Mouse (Mus musculus) hindbrain, embryonic 10.5 days (tissue): Measurements from ENCODE around the gene Slc26a11. TPM values are rescaled to one million over a fixed set of nuclear protein-coding genes. Genes with fewer than 3 reads are reported as not detected.

ENCODE experiments used
- DNase-seq: peaks from one replicate; pipeline ENCODE4 v3.0.0-alpha.2; 2017; ENCODE audit warnings: low spot score
- H3K27ac ChIP-seq: fragments of 300-500 bp; sonication (generic); 2 replicates; pipeline ENCODE4 v1.5.1; 2016; ENCODE audit warnings: mild to moderate bottlenecking, moderate library complexity
- H3K27me3 ChIP-seq: fragments of 300-500 bp; sonication (generic); 2 replicates; pipeline ENCODE4 v1.6.1; 2016; ENCODE audit warnings: mild to moderate bottlenecking; ENCODE audit not compliant: poor library complexity, insufficient read depth, severe bottlenecking
- H3K36me3 ChIP-seq: fragments of 300-500 bp; sonication (generic); 2 replicates; pipeline ENCODE4 v1.6.1; 2016; ENCODE audit warnings: mild to moderate bottlenecking, moderate library complexity
- H3K4me1 ChIP-seq: fragments of 300-500 bp; sonication (generic); replicated peaks from 2 replicates; pipeline ENCODE4 v1.6.1; 2016; ENCODE audit warnings: mild to moderate bottlenecking
- H3K4me3 ChIP-seq: fragments of 300-500 bp; sonication (generic); 2 replicates; pipeline ENCODE4 v1.5.1; 2016; ENCODE audit warnings: mild to moderate bottlenecking, moderate library complexity
- H3K9me3 ChIP-seq: fragments of 300-500 bp; sonication (generic); 2 replicates; pipeline ENCODE4 v1.6.1; 2016; ENCODE audit warnings: mild to moderate bottlenecking, moderate library complexity
- WGBS: fragments of 180-500 bp; shearing (Covaris S2); methylation state at CpG from one replicate; pipeline ENCODE4 v1.1.7; 2016; 5-methylcytosine and 5-hydroxymethylcytosine counted together
- polyA plus RNA-seq: library from polyadenylated mRNA; unstranded; fragments of >200 nt; fragmentation: Nextera tagmentation; extraction: Ambion mirVana; gene quantifications from 2 replicates; pipeline ENCODE4 v1.2.1, GENCODE M21; 2016

The Slc26a11 gene
- polyA plus RNA-seq = 6.1 and 7.8 TPM in 2 replicates

- Histone ChIP-seq H3K27ac (peak within 1 kb of the TSS; percentile 91), H3K4me3 (peak within 1 kb of the TSS; percentile 85), H3K4me1 (peaks cover 32% of the 10 kb centered on the region), H3K27me3 (peaks cover 11% of the 10 kb centered on the region; the same call in 1 of the 2 replicates), H3K9me3 (no peaks in the 10 kb centered on the region), H3K36me3 (peaks cover 20% of the 10 kb centered on the region)
- peak; percentile 88 for DNase-seq
- WGBS = 1% methylated on average over 40 of the region's 40 CpGs
Measured at GRCm38 (mm10) chr11:119355443-119356385, at the start of gene Slc26a11, which contains the start of gene Sgsh. Gene Slc26a11, plus strand, starts transcription at chr11:119355557. Gene Sgsh, minus strand, starts transcription at chr11:119355536.

- Histone ChIP-seq H3K27me3 (peaks cover 23% of the 10 kb centered on the region), H3K4me3 (no peak overlapping the region), H3K9me3 (no peaks in the 10 kb centered on the region), H3K4me1 (peaks cover 28% of the 10 kb centered on the region), H3K36me3 (no peaks in the 10 kb centered on the region), H3K27ac (peak overlapping the region; percentile 50)
- WGBS = 63% methylated on average over 13 of the region's 13 CpGs
- no peak for DNase-seq
Measured at GRCm38 (mm10) chr11:119306762-119307657, 48.3 kb upstream of the Slc26a11 start.

GRCm38 (mm10) chr11:119307658-119307867, 47.8 kb upstream of the Slc26a11 start, which contains the start of gene Card14:
Gene Card14, plus strand, starts transcription at chr11:119307768.
- H3K27me3 ChIP-seq = peaks cover 26% of the 10 kb centered on the region
- no peaks in the 10 kb centered on the region for H3K9me3 ChIP-seq
- peak within 1 kb of the TSS; percentile 50 for H3K27ac ChIP-seq
- H3K4me1 ChIP-seq = peaks cover 28% of the 10 kb centered on the region
- no peak for DNase-seq
- H3K36me3 ChIP-seq = no peaks in the 10 kb centered on the region
- WGBS = 62% methylated on average over 1 of the region's 1 CpGs
- no peak within 1 kb of the TSS for H3K4me3 ChIP-seq

GRCm38 (mm10) chr11:119307916-119308315, 47.4 kb upstream of the Slc26a11 start:
- Histone ChIP-seq H3K27me3 (peaks cover 26% of the 10 kb centered on the region), H3K27ac (no peak overlapping the region), H3K36me3 (no peaks in the 10 kb centered on the region), H3K4me1 (peaks cover 28% of the 10 kb centered on the region), H3K4me3 (no peak overlapping the region), H3K9me3 (no peaks in the 10 kb centered on the region)
- 34% methylated on average over 11 of the region's 11 CpGs for WGBS
- DNase-seq = no peak

- no peak for DNase-seq
- peaks cover 28% of the 10 kb centered on the region for H3K4me1 ChIP-seq
- peaks cover 14% of the 10 kb centered on the region for H3K27me3 ChIP-seq
- H3K36me3 ChIP-seq = no peaks in the 10 kb centered on the region
- H3K27ac ChIP-seq = no peak overlapping the region
- no peaks in the 10 kb centered on the region for H3K9me3 ChIP-seq
- 15% methylated on average over 10 of the region's 10 CpGs for WGBS
- no peak overlapping the region for H3K4me3 ChIP-seq
Measured at GRCm38 (mm10) chr11:119310621-119311020, 44.7 kb upstream of the Slc26a11 start.

GRCm38 (mm10) chr11:119314252-119314936, 41.0 kb upstream of the Slc26a11 start:
- peaks cover 14% of the 10 kb centered on the region; the same call in 1 of the 2 replicates for H3K27me3 ChIP-seq
- no peaks in the 10 kb centered on the region for H3K9me3 ChIP-seq
- 0 out of 2 replicates have a peak, but pooled peaks cover 3% of the 10 kb centered on the region for H3K4me1 ChIP-seq
- H3K27ac ChIP-seq = no peak overlapping the region
- no peak for DNase-seq
- no peaks in the 10 kb centered on the region for H3K36me3 ChIP-seq
- H3K4me3 ChIP-seq = no peak overlapping the region
- WGBS = 84% methylated on average over 17 of the region's 17 CpGs

GRCm38 (mm10) chr11:119316720-119317119, 38.6 kb upstream of the Slc26a11 start:
- Histone ChIP-seq H3K27ac (no peak overlapping the region), H3K4me3 (no peak overlapping the region), H3K27me3 (peaks cover 3% of the 10 kb centered on the region; the same call in 1 of the 2 replicates), H3K4me1 (no peaks in the 10 kb centered on the region), H3K36me3 (no peaks in the 10 kb centered on the region), H3K9me3 (no peaks in the 10 kb centered on the region)
- WGBS = 84% methylated on average over 4 of the region's 4 CpGs
- no peak for DNase-seq

GRCm38 (mm10) chr11:119322521-119322920, 32.8 kb upstream of the Slc26a11 start:
- H3K4me3 ChIP-seq = no peak overlapping the region
- no peak for DNase-seq
- 81% methylated on average over 13 of the region's 13 CpGs for WGBS

GRCm38 (mm10) chr11:119325068-119325467, 30.3 kb upstream of the Slc26a11 start:
- Histone ChIP-seq H3K4me3 (no peak overlapping the region), H3K9me3 (peaks cover 7% of the 10 kb centered on the region), H3K27me3 (peaks cover 4% of the 10 kb centered on the region; the same call in 1 of the 2 replicates), H3K36me3 (no peaks in the 10 kb centered on the region), H3K4me1 (no peaks in the 10 kb centered on the region), H3K27ac (no peak overlapping the region)
- DNase-seq = no peak
- 94% methylated on average over 1 of the region's 1 CpGs for WGBS

More at GRCm38 (mm10) chr11:119322521-119322920, 32.8 kb upstream of the Slc26a11 start:
- no peak overlapping the region for H3K27ac ChIP-seq
- no peaks in the 10 kb centered on the region for H3K36me3 ChIP-seq
- H3K9me3 ChIP-seq = peaks cover 7% of the 10 kb centered on the region
- no peaks in the 10 kb centered on the region for H3K4me1 ChIP-seq
- H3K27me3 ChIP-seq = no peaks in the 10 kb centered on the region

- no peak for DNase-seq
- Histone ChIP-seq H3K4me3 (no peak overlapping the region), H3K4me1 (peaks cover 6% of the 10 kb centered on the region; the same call in 1 of the 2 replicates), H3K9me3 (no peaks in the 10 kb centered on the region), H3K36me3 (no peaks in the 10 kb centered on the region), H3K27ac (no peak overlapping the region), H3K27me3 (peaks cover 16% of the 10 kb centered on the region)
- 65% methylated on average over 4 of the region's 4 CpGs for WGBS
Measured at GRCm38 (mm10) chr11:119330592-119330991, 24.8 kb upstream of the Slc26a11 start.

- H3K4me3 ChIP-seq = no peak overlapping the region
- H3K27me3 ChIP-seq = peaks cover 20% of the 10 kb centered on the region
- H3K36me3 ChIP-seq = no peaks in the 10 kb centered on the region
- whole genome bisulfite sequencing = 56% methylated on average over 3 of the region's 3 CpGs
- DNase-seq = no peak
- peaks cover 6% of the 10 kb centered on the region; the same call in 1 of the 2 replicates for H3K4me1 ChIP-seq
- no peak overlapping the region for H3K27ac ChIP-seq
- no peaks in the 10 kb centered on the region for H3K9me3 ChIP-seq
Measured at GRCm38 (mm10) chr11:119331970-119332369, 23.4 kb upstream of the Slc26a11 start.
